Mouse (Mus musculus) limb, embryonic 13.5 days (tissue): ENCODE measurements around the gene Ly6g6c. TPM values are rescaled to one million over a fixed set of nuclear protein-coding genes. Genes with fewer than 3 reads are reported as not detected.

Source experiments
- ATAC-seq: fragments of 200-750 bp; cut with Nextera tagmentation; 2 replicates; pipeline ENCODE4 v1.8.0; 2017; ENCODE audit warnings: low read depth, moderate number of reproducible peaks, moderate TSS enrichment; ENCODE audit not compliant: low FRiP score
- H3K27ac ChIP-seq: fragments of 300-500 bp; sonication (generic); 2 replicates; pipeline ENCODE4 v1.5.1; 2015; ENCODE audit warnings: inconsistent platforms, mild to moderate bottlenecking, moderate library complexity
- H3K27me3 ChIP-seq: fragments of 300-500 bp; sonication (generic); 2 replicates; pipeline ENCODE4 v1.6.1; 2015; ENCODE audit warnings: mild to moderate bottlenecking, inconsistent platforms
- H3K36me3 ChIP-seq: fragments of 300-500 bp; sonication (generic); 2 replicates; pipeline ENCODE4 v1.6.1; 2015; ENCODE audit warnings: inconsistent platforms, mild to moderate bottlenecking, moderate library complexity
- H3K4me1 ChIP-seq: fragments of 300-500 bp; sonication (generic); 2 replicates; pipeline ENCODE4 v1.6.1; 2015; ENCODE audit warnings: inconsistent platforms
- H3K4me2 ChIP-seq: fragments of 300-500 bp; sonication (generic); replicated peaks from 2 replicates; pipeline ENCODE4 v1.6.1; 2015; ENCODE audit warnings: inconsistent platforms, mild to moderate bottlenecking, moderate library complexity
- H3K4me3 ChIP-seq: fragments of 300-500 bp; sonication (generic); 2 replicates; pipeline ENCODE4 v1.5.1; 2015; ENCODE audit warnings: moderate library complexity, mild to moderate bottlenecking, inconsistent platforms
- H3K9ac ChIP-seq: fragments of 300-500 bp; sonication (generic); 2 replicates; pipeline ENCODE4 v1.6.1; 2015; ENCODE audit warnings: mild to moderate bottlenecking, inconsistent platforms
- H3K9me3 ChIP-seq: fragments of 300-500 bp; sonication (generic); 2 replicates; pipeline ENCODE4 v1.6.1; 2016; ENCODE audit warnings: inconsistent platforms
- WGBS: fragments of 180-500 bp; shearing (Covaris S2); methylation state at CpG from one replicate; pipeline ENCODE4 v1.1.7; 2015; 5-methylcytosine and 5-hydroxymethylcytosine counted together
- polyA plus RNA-seq: library from polyadenylated mRNA; unstranded; fragments of >200 nt; fragmentation: Nextera tagmentation; extraction: Ambion mirVana; gene quantifications from 2 replicates; pipeline ENCODE4 v1.2.1, GENCODE M21; 2015

Ly6g6c gene
- polyA plus RNA-seq: 0.15 TPM in 1 of 2 replicates, not detected in the other

DNA sequence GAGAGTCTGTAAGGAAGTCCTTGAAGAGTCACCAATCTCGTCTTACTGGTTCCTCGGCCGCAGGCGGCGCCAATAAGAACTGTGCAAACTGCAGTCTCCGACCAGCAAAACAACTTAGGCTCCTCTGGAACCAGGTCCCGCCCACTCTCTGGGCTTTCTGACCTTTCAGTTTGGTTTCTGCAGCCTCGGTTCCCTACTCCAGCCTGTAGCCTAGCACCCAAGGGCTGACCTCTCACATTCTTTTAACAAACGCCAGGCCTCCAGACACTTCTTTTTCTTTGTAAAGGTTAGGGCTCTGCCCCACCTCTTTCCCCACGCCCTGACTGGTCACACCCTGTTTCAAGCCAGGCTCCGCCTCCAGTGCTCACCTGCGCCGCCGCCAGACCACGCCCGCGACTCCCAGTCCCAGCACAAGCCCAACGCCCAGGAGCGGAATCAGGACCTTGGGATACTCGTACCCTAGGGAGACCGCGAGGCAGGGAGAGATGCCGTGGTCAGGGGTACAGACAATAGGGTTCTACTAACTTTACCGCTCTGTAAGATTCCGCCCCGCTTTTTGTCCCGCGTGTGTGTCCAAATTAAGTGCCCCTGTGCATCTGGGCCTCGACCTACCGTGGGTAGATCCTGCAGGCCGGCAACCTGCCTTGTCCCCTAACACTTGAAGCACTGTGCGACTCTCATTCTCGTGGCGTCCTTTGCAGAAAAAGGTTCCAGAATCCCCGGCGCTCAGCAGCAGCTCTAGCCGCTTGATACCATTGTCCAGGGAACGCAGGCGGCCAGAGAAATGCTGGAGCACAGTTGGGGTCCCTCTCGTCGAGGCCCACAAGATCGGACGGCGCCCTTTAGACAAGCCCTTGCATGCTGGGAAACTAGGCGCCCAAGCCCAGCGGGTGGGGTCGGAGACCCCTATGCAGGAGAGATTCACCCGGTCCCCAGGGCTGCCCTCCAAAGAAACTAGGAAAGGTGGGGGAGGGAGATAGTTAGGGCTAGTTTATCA lies at the start of gene Ly6g6c:
Ly6g6c (plus strand) TSS at position 438 of the 997 bp plus-strand sequence.
- peak; percentile 62 for ATAC-seq
- H3K9ac ChIP-seq: peak within 1 kb of the TSS; percentile 55
- 2% methylated on average over 48 of the region's 48 CpGs for WGBS
- no peaks in the 10 kb centered on the region for H3K9me3 ChIP-seq
- peaks cover 68% of the 10 kb centered on the region for H3K27me3 ChIP-seq
- peaks cover 34% of the 10 kb centered on the region for H3K4me1 ChIP-seq
- peaks cover 33% of the 10 kb centered on the region for H3K36me3 ChIP-seq
- peak within 1 kb of the TSS; percentile 67 for H3K4me2 ChIP-seq
- no peak within 1 kb of the TSS for H3K27ac ChIP-seq
- H3K4me3 ChIP-seq: peak within 1 kb of the TSS; percentile 40

- no peak within 1 kb of the TSS for H3K27ac ChIP-seq
- H3K27me3 ChIP-seq: no peaks in the 10 kb centered on the region
- H3K4me3 ChIP-seq: no peak within 1 kb of the TSS
- peaks cover 7% of the 10 kb centered on the region for H3K4me1 ChIP-seq
- WGBS: 62% methylated on average over 12 of the region's 12 CpGs
- ATAC-seq: no peak
- no peak within 1 kb of the TSS for H3K4me2 ChIP-seq
- no peaks in the 10 kb centered on the region for H3K9me3 ChIP-seq
- H3K36me3 ChIP-seq: peaks cover 65% of the 10 kb centered on the region
- H3K9ac ChIP-seq: peak within 1 kb of the TSS; percentile 35; the same call in 1 of the 2 replicates
These were observed 48.8 kb upstream of the Ly6g6c start, which contains the start of gene Vwa7 for GRCm38 (mm10) chr17:35016376-35016775. Gene Vwa7 (plus strand): TSS chr17:35016579.

DNA sequence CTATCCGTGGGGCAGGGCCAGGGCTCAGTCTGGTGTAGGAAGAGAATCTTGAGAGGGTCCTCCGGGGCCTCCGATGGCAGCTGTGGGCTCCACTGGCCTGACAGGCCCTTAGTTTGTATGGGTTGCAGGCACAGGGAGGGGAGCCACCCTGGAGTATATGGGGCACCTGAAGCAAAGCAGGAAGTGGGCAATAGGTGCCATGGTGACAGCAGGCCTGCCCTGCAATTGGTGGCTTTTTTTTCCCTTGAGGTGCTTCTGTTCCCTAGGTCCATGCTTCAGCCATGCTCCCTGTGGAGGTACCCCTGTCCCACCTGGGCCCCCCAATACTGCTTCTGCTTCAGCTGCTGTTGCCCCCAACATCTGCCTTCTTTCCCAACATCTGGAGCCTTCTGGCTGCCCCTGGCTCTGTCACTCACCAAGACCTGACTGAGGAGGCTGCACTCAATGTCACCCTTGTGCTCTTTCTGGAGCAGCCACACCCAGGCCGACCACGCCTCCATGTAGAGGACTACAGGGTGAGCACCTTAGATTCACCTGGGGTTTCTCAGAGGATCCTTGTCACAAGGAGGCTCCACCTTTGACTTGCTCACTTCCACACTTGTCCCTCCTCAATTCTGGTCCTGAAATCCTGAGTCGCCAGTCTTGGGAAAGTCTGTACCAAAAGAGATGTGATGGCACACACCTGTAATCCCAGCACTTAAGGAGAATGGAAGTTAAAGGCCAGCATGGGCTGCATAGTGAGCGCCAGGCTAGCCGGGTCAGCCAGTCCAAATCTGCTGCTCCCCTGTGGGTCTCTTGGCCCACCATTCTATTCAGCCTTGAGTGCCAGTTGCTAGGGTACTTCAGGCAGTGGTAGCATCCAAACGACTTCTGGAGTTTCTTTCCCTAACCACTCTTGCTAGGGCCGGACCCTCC lies 48.1 kb upstream of the Ly6g6c start:
- Histone ChIP-seq H3K4me3 (no peak overlapping the region), H3K4me2 (no peak overlapping the region), H3K4me1 (peaks cover 12% of the 10 kb centered on the region), H3K27ac (no peak overlapping the region), H3K9ac (peak overlapping the region; percentile 35; the same call in 1 of the 2 replicates), H3K9me3 (no peaks in the 10 kb centered on the region), H3K27me3 (no peaks in the 10 kb centered on the region), H3K36me3 (peaks cover 58% of the 10 kb centered on the region)
- no peak for ATAC-seq
- WGBS: 78% methylated on average over 10 of the region's 10 CpGs

DNA sequence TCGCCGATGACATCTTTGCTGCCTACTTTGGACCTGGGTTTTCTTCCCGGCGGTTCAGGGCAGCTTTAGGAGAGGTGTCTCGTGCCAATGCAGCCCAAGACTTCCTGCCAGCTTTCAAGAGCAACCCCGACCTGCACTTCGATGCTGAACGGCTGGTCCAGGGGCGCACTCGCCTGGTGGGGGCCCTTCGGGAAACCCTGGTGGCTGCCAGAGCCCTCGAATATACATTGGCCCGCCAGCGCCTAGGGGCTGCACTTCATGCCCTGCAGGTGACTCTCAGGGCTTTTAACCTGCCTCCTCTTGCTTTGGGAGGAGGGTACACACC lies 47.5 kb upstream of the Ly6g6c start:
- no peaks in the 10 kb centered on the region for H3K9me3 ChIP-seq
- H3K4me1 ChIP-seq: peaks cover 12% of the 10 kb centered on the region
- WGBS: 70% methylated on average over 14 of the region's 14 CpGs
- H3K27ac ChIP-seq: no peak overlapping the region
- no peak overlapping the region for H3K4me2 ChIP-seq
- no peaks in the 10 kb centered on the region for H3K27me3 ChIP-seq
- H3K4me3 ChIP-seq: no peak overlapping the region
- no peak for ATAC-seq
- no peak overlapping the region; the same call in 1 of the 2 replicates for H3K9ac ChIP-seq
- H3K36me3 ChIP-seq: peaks cover 52% of the 10 kb centered on the region

DNA sequence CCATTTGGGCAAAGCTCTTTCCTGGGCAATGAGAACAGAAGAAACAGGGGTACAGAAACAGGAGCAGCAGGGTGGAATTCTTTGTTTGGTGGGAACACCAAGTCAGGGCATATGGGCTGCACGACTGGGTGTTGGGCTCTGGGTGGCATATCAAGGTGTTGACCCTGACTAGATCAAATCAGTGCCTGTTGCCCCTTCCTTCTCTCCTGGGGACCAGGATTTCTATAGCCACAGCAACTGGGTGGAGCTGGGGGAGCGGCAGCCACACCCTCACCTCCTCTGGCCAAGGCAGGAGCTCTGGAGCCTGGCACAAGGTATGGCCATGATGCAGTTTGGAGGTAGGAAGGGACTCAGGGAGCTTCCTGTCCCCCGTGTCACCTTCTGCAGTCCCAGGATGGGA lies 47.0 kb upstream of the Ly6g6c start:
- peaks cover 47% of the 10 kb centered on the region for H3K36me3 ChIP-seq
- no peak overlapping the region for H3K9ac ChIP-seq
- WGBS: 86% methylated on average over 3 of the region's 3 CpGs
- H3K4me1 ChIP-seq: peaks cover 12% of the 10 kb centered on the region
- no peaks in the 10 kb centered on the region for H3K9me3 ChIP-seq
- ATAC-seq: no peak
- no peak overlapping the region for H3K4me3 ChIP-seq
- no peak overlapping the region for H3K27ac ChIP-seq
- no peak overlapping the region for H3K4me2 ChIP-seq
- H3K27me3 ChIP-seq: no peaks in the 10 kb centered on the region

DNA sequence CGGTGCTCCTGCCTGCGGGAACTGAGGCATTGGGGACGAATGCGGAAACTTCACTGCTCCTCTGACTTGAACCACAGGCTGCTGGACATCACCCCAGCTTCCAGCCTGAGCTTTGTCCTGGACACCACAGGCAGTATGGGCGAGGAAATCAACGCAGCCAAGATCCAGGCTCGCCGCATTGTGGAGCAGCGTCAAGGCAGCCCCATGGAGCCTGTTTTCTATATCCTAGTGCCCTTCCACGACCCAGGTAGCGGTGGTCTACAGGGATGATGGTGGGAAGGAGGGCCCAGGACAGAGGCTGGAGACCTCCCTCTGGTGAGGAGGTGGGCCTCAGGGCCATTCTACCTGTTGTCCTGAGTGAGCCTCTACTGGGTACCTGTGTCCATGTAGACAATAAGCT lies 45.3 kb upstream of the Ly6g6c start:
- 72% methylated on average over 11 of the region's 11 CpGs for WGBS
- Histone ChIP-seq H3K4me2 (no peak overlapping the region), H3K27me3 (no peaks in the 10 kb centered on the region), H3K36me3 (peaks cover 30% of the 10 kb centered on the region), H3K27ac (no peak overlapping the region), H3K4me1 (peaks cover 12% of the 10 kb centered on the region), H3K9ac (no peak overlapping the region), H3K9me3 (no peaks in the 10 kb centered on the region), H3K4me3 (no peak overlapping the region)
- no peak for ATAC-seq

- Histone ChIP-seq H3K27ac (no peak overlapping the region), H3K9me3 (no peaks in the 10 kb centered on the region), H3K36me3 (peaks cover 23% of the 10 kb centered on the region), H3K4me3 (no peak overlapping the region), H3K4me2 (no peak overlapping the region), H3K9ac (no peak overlapping the region), H3K27me3 (no peaks in the 10 kb centered on the region), H3K4me1 (peaks cover 12% of the 10 kb centered on the region)
- no peak for ATAC-seq
- WGBS: 79% methylated on average over 8 of the region's 8 CpGs
These were observed 44.6 kb upstream of the Ly6g6c start for GRCm38 (mm10) chr17:35020551-35020950.

- no peaks in the 10 kb centered on the region for H3K27me3 ChIP-seq
- WGBS: 15% methylated on average over 17 of the region's 17 CpGs
- no peaks in the 10 kb centered on the region for H3K9me3 ChIP-seq
- no peak overlapping the region for H3K27ac ChIP-seq
- ATAC-seq: peak; percentile 20; the same call in 1 of the 2 replicates
- peaks cover 16% of the 10 kb centered on the region for H3K36me3 ChIP-seq
- peaks cover 17% of the 10 kb centered on the region for H3K4me1 ChIP-seq
- no peak overlapping the region for H3K4me3 ChIP-seq
- peak overlapping the region; percentile 46 for H3K4me2 ChIP-seq
- no peak overlapping the region for H3K9ac ChIP-seq
These were observed 43.9 kb upstream of the Ly6g6c start for GRCm38 (mm10) chr17:35021163-35021808.

- H3K4me2 ChIP-seq: no peak overlapping the region
- H3K9me3 ChIP-seq: no peaks in the 10 kb centered on the region
- no peak overlapping the region for H3K9ac ChIP-seq
- no peaks in the 10 kb centered on the region for H3K27me3 ChIP-seq
- H3K27ac ChIP-seq: no peak overlapping the region
- WGBS: 73% methylated on average over 6 of the region's 6 CpGs
- H3K4me3 ChIP-seq: no peak overlapping the region
- ATAC-seq: no peak
- peaks cover 23% of the 10 kb centered on the region for H3K4me1 ChIP-seq
- H3K36me3 ChIP-seq: peaks cover 9% of the 10 kb centered on the region
These were observed 43.2 kb upstream of the Ly6g6c start for GRCm38 (mm10) chr17:35021842-35022477.

- no peak overlapping the region for H3K27ac ChIP-seq
- peaks cover 3% of the 10 kb centered on the region; the same call in 1 of the 2 replicates for H3K36me3 ChIP-seq
- H3K4me2 ChIP-seq: no peak overlapping the region
- no peak overlapping the region for H3K4me3 ChIP-seq
- no peak overlapping the region; the same call in 1 of the 2 replicates for H3K9ac ChIP-seq
- WGBS: 95% methylated on average over 8 of the region's 8 CpGs
- peaks cover 28% of the 10 kb centered on the region for H3K4me1 ChIP-seq
- no peaks in the 10 kb centered on the region for H3K9me3 ChIP-seq
- no peak for ATAC-seq
- H3K27me3 ChIP-seq: no peaks in the 10 kb centered on the region
These were observed 42.6 kb upstream of the Ly6g6c start for GRCm38 (mm10) chr17:35022541-35023060.

- Histone ChIP-seq H3K36me3 (no peaks in the 10 kb centered on the region), H3K27me3 (no peaks in the 10 kb centered on the region), H3K9ac (no peak overlapping the region; the same call in 1 of the 2 replicates), H3K4me2 (no peak overlapping the region), H3K27ac (no peak overlapping the region), H3K4me3 (no peak overlapping the region), H3K4me1 (peaks cover 33% of the 10 kb centered on the region), H3K9me3 (no peaks in the 10 kb centered on the region)
- ATAC-seq: no peak
- 84% methylated on average over 5 of the region's 5 CpGs for WGBS
These were observed 42.0 kb upstream of the Ly6g6c start for GRCm38 (mm10) chr17:35023221-35023620.
